Mouse (Mus musculus): ENCODE measurements around the gene Ttc7b.
A peak's percentile ranks its signal among the peaks of the same experiment; 100 is the strongest.

The Ttc7b gene

DNA sequence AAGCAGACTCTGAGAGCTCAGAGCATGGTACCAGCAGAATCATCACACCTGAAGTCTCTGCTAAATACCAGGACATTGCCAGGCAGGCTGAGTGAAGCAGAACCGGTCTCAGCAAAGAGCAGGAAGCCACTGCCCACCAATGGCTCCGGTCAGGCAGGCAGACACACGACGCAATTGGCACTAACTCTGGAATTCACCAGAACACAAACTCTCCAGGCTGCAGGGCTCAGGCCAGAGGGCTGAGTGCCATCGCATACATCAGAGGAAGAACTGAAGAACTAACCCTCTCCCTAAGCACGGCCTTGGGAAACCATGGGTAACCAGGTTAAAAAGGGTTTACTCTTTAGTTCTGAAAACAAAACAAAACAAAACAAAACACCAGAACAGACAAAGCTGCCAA lies 73.5 kb downstream of the Ttc7b start:
- DNase-seq, result peak; percentile 62

DNA sequence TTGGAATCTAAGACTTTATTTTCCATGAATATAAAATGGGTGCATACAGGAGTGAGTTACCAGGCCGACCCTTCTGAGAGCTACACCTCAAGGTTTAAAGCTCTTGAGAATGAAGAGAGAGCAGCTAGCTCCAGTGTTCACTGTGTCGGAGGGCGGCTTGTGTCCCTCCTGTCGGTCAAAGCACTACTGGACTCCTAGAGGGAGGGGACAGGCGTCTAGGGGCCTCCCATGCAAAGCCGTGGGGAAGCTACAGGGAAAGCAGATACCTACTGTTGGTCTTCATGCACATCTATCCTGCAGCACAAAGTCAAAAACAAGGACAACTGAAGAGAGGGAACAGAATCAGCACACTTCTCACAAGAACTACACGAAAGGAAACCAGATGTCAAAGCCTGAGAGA lies 74.9 kb downstream of the Ttc7b start:
- DNase-seq, result no peak

DNA sequence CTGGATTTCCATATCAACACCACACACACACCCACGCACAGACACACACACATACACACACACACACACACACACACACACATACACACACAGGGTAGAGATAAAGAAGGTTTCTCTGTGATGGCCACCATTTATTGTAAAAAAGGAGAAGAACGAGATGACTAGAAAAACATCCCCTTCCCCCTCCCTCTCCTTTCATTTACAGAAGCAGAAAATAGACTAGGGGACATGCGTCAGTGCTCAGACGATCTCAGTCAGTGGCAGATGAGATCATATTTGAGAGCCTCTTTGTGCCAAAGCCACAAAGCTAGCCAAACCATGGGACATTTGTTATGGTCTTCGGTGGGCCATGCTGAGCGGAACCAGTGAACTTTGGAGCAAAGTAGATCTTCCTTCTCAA lies 75.4 kb downstream of the Ttc7b start:
- no peak for DNase-seq

DNA sequence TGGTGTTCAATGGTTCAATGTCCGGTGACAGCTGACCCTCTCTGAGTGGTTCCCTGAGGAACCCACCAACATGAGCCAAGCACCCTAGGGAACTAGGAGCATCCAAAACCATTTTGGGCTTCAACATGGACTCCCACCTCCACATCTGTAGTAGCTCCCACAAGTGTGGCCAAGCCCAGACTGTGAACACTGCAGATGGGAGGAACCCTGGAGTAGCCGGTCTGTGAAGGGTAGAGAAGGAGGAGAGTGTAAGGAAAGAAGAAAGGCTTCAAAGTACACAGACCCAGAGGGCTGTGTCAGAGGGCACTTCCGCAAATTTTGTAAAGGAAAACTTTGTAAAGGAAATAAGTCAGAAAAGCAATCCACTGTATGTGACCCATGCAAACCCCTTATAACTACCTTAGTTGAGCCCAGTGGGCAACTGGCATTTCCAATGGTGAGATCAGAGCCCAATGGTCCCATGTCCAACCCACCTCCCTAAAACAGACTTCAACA lies 75.9 kb downstream of the Ttc7b start:
- DNase-seq, result no peak

DNA sequence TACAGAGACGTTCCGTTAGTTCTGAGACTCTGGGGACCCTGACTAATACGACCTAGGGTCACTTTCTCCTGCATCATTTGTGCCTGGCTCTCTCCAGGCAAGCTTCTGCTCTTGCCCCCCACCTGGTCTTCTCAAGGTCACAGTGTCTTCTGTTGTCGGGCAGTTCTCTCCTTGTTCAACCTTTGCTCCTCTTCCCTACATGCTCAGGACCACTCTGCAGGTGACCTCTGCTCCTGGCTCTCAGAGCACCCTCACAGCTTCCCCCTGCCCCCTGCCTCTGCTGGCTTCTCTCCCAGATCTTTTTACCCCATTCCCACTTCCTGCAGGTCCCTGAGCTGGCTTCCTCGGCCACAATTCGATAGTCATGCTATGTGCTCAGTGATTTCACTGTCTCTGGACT lies 77.2 kb downstream of the Ttc7b start:
- DNase-seq, result no peak

DNA sequence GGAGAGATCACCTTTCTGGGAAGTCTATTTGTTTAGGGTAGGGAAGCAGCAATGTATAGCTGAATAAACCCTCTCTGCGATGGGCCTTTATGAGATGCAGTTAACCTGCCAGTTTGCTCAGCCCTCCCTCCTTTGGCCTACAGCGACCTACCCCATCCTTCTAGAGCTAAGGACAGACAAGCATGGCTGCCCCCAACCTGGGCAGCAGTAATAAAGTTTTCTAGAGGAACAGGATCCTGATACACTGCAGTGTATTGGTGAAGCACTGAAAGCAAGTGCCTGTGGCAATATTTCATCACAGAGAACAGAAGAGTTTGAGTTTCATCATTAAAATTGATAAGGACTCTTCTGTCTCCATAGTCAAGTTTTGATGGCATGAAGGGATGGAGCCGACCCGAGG lies 79.0 kb downstream of the Ttc7b start:
- DNase-seq, result no peak

DNA sequence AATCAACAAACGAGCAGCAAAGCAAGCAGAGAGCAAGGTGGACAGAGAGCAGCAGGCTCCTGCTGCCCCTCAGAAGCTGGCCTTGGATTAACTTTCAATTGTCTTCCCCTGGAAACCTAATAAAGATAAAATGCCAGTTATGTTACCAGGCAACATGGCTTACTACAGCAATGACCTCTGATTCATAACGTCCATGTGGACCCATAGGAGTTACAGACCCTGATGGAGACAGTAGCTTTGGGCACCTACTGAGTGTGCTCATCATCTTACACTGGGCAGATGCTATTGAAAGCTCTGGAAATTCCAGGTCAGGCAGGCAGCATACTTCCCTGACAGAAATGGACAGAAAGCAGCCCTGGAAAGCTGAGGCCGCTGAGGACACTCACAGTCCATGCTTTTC lies 80.7 kb downstream of the Ttc7b start:
- DNase-seq, result no peak

DNA sequence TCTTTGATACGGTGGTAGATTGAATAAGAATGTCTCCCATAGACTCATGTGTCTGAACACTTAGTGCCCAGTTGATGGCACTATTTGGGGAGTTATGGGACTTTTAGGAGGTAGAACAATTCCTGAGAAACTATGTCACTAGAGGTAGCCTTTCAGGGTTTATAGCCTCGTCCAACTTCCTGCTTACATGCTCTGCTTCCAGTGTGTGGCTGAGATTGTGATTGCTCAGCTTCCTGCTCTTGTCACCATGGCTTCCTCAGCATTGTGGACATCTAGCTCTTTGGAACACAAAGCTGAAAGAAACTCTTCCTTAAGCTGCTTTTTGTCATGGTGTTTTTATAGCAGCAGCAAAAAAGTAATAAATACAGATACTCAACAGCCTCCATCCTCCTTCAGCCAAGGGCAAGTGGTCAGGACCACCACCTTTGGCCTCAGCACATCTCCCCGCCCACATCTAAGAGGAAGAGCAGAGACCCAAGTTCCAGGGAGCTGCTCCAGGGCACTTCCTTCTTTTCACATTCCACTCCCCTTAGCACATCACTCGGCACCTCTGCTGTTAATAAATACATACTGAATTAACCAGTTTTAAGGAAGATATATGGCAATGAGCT lies 81.4 kb downstream of the Ttc7b start:
- no peak for DNase-seq

DNA sequence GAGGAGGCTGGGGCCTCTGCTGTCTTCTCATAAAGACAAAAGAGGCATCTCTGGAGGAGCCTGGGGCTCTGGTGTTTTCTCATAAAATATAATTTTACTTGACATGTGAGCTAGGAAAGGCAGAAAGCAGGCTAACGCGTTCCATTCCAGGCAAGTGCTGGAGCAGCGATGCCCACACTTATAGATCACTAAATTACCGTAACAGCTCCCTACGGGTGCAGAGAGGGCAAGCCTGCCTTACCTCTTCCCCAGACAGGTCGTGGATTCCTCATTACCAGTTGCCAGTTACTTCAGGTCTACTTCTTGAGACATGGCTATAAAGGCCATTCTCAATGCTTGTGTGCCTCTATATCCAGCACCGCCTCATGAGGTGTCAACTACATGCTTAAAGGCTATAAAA lies 82.1 kb downstream of the Ttc7b start:
- DNase-seq, result no peak

DNA sequence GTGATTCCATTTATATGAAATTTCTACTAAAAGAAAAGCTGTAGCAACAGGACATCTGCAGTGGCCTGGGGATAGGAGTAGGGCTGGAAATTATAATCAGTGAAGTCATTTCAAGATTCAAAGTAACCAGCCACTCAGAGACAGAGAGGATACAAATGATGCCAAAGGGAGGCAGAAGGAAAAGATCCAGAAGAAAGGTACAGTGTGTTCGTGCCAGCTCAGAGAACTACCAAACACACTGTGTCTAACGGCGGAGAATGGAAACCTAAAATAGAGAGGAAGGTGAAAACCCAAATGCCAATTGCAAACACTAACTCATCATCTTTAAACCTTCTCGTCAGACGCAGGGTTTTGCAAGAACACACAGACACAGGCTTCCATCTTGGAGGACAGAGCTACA lies 82.8 kb downstream of the Ttc7b start:
- DNase-seq, result no peak

DNA sequence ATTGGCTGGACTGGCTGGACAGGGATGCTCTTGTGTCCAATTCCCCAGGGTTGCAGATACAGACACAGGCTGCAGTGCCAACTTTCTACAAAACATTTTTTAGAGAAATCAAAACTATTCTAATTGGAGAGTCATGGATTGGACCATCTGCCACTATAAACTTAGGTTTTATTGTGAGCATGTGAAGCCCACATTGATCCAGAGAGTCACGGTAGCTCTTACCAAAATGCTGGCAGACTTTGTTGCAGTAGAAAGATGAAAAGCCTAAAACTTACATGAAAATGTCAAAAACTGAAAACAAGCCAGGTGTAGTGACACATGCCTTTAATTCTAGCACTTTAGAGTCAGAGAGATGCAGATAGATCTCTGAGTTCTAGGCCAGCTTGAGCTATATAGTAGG lies 84.9 kb downstream of the Ttc7b start:
- no peak for DNase-seq

DNA sequence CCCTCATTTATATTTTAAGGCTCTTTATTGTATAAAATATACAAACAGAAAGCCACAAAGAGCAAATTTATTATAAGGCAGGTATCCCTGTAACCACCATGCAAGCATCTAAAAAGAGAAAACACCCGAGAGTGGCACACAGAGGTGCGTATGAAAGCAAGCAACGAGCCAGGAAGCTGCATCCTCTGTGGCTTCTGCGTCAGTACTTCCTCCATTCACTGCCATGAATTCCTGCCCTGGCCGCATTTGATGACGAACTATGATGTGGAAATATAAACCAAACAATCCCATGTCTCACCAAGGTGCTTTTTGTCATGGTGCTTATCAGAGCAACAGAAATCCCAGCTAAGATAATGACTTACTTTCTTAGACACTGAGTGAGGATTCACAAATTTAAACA lies 88.8 kb downstream of the Ttc7b start:
- DNase-seq, result no peak

DNA sequence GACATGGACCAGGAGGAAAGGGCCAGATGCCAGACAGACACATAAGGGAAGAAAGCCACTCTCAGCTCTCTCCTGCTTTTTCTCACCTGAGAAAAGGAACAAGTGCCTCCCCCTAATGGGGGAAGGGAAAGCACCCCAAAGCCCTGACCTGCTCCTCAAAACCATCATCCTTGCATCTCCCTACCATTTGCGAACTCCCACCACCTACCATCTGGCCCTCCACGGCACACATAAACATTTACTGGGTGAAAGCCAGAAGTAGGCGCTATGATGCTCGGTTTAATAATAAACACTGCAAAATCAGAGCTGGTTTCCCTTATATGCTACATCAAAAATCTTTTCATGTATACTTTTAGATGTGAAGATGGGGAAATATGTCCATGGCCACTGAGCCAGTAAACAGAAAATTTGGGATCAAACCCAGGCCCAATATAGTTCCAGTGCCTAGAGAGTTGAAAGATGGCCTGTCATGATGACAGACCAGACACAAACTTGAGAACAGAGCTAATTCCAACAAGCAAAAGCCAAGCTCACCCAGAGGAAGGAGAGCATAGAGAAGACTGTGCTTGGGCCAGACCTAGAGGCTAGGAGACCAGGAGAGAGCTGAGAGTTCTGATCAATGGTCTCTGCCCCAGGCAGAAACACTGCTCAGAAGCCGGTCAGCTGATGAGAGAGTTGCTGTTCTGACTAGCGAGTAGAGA lies 91.1 kb downstream of the Ttc7b start:
- no peak for DNase-seq

DNA sequence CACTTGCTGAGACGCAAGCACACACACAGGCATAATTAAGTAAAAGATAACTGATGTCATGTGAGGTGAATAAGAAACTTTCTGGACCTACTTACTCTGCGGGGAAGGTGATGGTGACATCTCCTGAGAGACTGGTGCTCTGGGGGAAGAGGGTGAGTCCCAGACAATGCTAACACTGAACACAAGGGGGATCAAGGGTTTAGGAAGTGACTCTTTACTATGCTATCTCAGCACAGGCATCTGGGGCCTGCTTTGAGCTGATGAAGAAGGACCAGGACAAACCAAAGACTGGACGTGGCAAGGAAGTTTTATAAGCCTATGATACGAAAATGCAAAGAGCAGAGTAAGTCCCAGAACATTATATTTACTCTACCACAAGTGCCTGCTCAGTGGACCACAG lies 92.4 kb downstream of the Ttc7b start:
- DNase-seq, result no peak

DNA sequence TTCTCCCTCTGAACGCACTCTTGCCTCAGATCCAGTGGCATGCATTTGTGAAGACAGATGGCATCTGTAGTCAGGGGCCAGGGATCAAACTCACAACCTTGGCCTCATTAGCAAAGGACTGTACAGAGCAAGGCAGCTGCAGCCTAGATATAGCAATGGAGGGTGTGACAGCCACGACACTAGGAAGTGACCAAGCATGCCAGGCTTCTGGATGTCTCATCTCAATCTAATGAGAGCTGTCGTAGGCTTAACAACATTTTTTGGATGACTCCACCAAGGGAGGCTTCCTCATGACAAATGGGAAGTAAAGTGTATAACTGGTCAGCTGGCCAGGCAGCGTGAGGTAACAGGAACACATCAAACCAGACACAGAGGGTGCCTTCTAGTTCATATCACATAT lies 94.4 kb downstream of the Ttc7b start:
- no peak for DNase-seq

DNA sequence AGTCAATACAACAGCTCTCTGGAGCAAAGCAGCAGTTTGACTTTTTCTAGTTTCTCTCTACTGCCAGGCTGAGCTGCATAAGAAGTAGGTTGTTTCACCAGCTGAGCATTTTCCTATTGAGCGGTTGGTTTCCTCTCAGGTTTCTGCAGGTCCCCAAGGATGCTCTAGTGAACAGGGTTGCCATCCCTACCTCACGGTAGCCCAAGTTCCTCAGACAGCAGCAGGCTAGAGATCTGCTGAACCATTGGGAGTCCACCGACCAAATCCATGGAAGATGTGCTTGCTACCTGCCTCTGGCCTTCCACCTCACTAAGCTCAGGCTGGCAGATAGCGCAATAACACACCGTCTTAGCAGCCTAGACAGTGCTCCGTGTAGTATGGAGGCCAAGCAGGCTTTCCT lies 95.6 kb downstream of the Ttc7b start:
- no peak for DNase-seq

DNA sequence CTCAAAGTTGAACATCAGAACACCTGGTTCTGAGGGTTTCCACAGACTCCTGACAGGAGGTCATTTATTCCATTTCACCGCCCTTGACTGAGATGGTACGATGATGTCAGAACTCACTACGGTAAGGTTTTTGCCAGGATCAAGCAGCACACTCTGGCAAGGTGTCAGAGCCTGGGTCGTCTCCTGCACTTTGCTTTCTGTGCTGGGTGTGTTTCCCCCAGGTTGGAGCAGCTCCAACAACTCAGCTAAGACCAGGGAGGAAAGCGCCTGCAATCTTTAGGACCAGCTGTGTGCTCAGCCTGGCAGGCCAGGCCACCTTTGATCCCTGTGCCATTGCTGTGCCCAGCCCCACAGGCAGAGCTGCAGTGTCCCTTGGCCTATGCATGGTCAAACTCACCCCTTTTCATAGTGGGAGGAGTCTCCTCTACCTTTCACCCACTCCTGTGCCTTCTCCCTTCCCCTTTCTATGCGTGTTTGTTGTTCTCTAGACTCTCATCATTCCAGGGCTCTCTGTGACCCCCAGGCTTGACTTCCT lies 98.3 kb downstream of the Ttc7b start:
- peak; percentile 48 for DNase-seq

DNA sequence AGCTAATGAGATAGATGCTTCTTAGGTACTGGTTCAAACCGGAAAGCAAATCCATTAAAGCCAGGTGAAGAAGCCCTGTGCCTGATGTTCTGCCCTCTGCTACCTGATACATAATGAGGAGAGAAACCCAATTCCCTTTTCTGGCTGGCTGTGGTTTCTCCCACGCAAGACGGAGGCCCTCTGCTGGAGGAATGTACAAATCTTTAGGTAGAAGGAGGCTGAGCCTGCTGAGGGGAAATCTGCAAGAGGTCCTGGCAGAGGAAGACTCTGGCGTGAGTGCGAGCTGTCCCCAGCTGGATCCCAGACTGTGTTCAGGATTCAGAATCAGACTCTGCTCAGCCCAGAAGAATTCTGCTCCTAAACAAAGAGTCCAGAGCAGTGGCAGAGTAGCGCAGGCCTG lies 99.1 kb downstream of the Ttc7b start:
- peak; percentile 73 for DNase-seq

DNA sequence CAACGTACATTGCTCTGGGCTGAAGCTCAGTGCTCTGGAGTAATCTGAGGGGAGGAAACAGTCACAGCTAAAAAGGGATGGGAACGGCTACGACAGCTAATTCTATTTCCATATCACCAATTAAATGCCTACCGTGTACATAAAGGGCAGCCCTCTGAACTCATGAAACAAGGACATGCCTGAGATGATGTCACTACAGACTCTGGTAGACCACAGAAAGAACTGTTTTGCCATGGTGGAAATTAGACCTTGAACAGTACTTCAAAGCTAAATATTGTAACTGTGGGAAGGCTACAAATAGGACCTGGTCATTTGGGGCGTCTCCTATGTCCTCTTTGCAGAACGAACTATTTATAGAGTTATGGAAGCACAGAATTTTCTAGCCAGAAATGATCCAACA lies 99.7 kb downstream of the Ttc7b start:
- DNase-seq, result no peak

DNA sequence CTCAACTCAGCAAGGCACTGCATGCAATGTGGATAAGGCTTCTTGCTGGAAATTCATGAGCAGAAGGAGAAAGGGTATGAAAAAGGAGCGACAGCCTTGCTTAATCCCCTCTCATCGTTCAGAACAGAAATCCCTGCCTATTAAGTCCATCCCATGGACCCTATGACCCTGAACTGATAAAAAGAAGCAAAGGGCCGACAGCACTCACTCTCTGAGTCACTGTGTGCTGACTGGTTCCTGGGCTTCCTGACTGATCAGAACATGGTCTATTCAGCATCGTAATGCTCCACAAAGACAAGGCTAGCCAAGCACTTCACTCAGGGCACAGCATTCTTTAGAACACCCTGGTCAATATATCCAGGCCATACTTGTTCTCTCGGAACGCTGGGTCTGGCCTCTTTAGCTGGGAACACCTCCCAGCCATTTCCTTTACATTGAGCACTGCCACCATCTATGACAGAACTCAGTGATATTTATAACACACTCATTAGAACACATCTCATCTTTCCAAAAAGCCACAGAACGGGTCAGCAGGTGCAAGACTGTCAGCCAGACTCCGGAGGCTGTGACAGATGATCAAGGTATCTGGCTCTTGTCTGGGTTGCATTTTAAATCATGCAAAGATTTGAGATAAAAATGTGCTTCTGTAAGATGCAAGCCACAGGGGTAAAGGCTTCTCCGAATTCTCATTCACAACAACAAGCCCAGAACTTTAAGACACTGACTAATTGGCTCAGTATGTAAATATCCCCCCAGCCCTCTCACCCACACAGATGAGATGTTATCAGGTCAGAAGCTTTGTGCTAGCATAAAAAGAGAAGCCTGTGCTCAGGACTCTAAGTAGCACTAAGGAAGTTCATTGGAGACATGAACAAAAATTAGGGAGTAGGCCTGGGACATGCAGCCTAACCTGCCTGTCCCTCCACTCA lies 100.4 kb downstream of the Ttc7b start:
- peak; percentile 61 for DNase-seq

DNA sequence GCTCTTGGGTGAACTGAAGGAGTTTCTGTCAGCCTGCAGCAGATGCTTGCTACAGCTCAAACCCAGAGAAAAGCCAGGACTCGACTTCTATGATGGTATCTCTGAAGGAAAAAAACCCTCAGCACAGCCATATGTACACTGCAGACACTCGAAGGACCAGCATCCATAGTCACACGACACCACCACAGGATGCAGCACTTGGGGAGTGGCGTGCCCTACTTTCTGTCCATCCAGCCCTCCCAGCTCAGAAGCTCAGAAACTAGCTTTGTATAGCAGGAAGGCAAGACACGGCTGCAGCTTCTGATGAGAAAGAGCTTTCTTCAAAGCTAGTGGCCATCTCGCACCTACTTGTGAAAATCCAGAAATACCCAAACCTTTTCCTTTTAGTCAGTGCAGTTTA lies 104.8 kb downstream of the Ttc7b start:
- no peak for DNase-seq

DNA sequence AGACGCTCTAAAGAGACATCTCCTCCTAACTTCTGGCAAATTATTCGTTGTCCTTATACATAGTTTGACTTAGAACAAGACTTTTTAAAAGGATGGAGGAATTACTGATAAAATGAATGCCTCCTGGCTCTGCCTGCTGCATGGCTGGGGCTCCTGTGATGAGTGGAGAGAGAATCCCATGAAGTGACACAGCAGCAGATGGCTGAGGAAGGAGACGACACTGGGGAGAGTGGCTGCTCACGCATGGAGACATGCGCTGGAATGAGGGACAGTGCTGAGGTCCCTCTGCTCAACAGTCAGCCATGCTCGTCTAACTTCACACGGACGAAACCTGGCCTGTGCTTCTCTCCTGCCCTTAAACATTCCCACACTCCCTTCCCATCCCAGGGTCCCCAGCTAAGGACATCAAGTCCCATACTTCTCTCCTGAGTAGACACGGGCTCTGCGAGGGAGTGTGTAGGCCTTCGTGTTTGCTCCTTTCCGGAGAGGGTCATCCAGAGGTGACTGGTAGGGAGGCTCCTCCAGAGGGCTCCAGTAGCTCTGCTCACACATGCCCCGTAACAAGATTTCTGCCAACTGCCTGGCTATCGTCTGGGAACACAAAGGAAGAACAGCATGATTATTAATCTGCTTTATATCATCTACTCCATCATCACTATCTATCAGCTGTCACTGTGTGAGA lies 105.8 kb downstream of the Ttc7b start:
- no peak for DNase-seq

DNA sequence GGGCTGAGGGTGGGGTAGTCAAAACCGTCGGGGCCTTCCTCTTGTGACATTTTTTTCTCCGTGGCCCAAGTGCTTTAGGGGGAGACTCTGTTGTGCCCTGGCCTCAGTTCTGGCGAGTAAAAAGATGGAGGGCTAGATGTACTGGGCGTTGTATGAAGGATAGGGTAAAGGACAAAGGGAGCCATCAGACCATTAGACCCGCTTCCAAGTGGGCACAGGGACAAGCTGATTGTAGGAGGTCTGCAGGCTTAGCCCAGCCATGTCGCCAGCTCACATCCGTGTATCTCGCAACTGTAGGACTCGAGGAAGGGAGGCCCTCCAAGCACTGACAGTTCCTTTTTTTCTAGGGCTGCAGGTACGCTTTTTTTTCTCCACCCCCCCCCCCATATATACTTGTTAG lies 111.9 kb downstream of the Ttc7b start:
- DNase-seq, result no peak

Data from cerebellum, adult 11-12 months (tissue).